Mouse (Mus musculus): ENCODE results near the gene Ifih1. TPM values are rescaled to one million over a fixed set of nuclear protein-coding genes. Genes with fewer than 3 reads are reported as not detected.

Ifih1 gene
- total RNA-seq, 2 experiments from 2014 or later, result 2.1 to 2.9 TPM

GRCm38 (mm10) chr2:62573099-62573752 lies 72.8 kb downstream of the Ifih1 start:
- intact Hi-C loops (cut with DNase I), result no loop called here
- DNase-seq (ENCODE audit: low spot score in 2 of 2), result no peak

- intact Hi-C loops (cut with DNase I), result no loop called here
- DNase-seq (ENCODE audit: low spot score in 2 of 2), result no peak
Observed at GRCm38 (mm10) chr2:62564687-62565086, 81.4 kb downstream of the Ifih1 start.

GRCm38 (mm10) chr2:62562661-62563485 lies 83.2 kb downstream of the Ifih1 start:
- intact Hi-C loops (cut with DNase I), result no loop called here
- DNase-seq (ENCODE audit: low spot score in 2 of 2), result no peak

- intact Hi-C loops (cut with DNase I), result no loop called here
- DNase-seq (ENCODE audit: low spot score in 2 of 2), result no peak
Observed at GRCm38 (mm10) chr2:62557417-62557816, 88.6 kb downstream of the Ifih1 start.

- intact Hi-C loops (cut with DNase I), result no loop called here
- DNase-seq (ENCODE audit: low spot score in 2 of 2), result no peak
Observed at GRCm38 (mm10) chr2:62556349-62556748, 89.7 kb downstream of the Ifih1 start.

- DNase-seq (ENCODE audit: low spot score in 2 of 2), result no peak
- intact Hi-C loops (cut with DNase I), result no loop called here
Observed at GRCm38 (mm10) chr2:62549659-62550058, 96.4 kb downstream of the Ifih1 start.

- no peak for DNase-seq (ENCODE audit: low spot score in 2 of 2)
- intact Hi-C loops (cut with DNase I), result no loop called here
Observed at GRCm38 (mm10) chr2:62549131-62549530, 96.9 kb downstream of the Ifih1 start.

- intact Hi-C loops (cut with DNase I), result no loop called here
- no peak for DNase-seq (ENCODE audit: low spot score in 2 of 2)
Observed at GRCm38 (mm10) chr2:62548104-62548503, 98.0 kb downstream of the Ifih1 start.

Other genes starting within 250 kb of the Ifih1 start
- 1 to 10 TPM; 3.4 TPM for gene Dpp4, start 234.0 kb downstream of the Ifih1 start, total RNA-seq (2021)
- not detected for gene Gcg, start 162.6 kb downstream of the Ifih1 start, total RNA-seq (2021)
- 1 to 10 TPM; 3.3 to 3.6 TPM for gene Fap, start 72.2 kb downstream of the Ifih1 start, total RNA-seq (2021)
- 10 to 100 TPM; 12.0 to 15.3 TPM for gene Gca, start 18.0 kb upstream of the Ifih1 start, total RNA-seq (2021)

Data from left cerebral cortex, postnatal 14 days (tissue).